Mouse (Mus musculus) cerebellum, adult 2 months (tissue): ENCODE measurements around the gene Smyd3.
"Not testable (repeated sequence)": the region's sequence is repeated elsewhere in the genome, so short reads cannot be mapped to it uniquely, and the experiment has no call there.

Source experiments
- CTCF ChIP-seq: fragments of 200-500 bp; IDR thresholded peaks from 2 replicates; pipeline ENCODE4 v1.5.1; 2011; ENCODE audit warnings: low read depth, mild to moderate bottlenecking, control low read depth, low read length, moderate library complexity, borderline replicate concordance; ENCODE audit not compliant: insufficient read depth
- POLR2A ChIP-seq: fragments of 200-500 bp; IDR thresholded peaks from 2 replicates; pipeline ENCODE4 v1.6.1; 2011; ENCODE audit warnings: low read length, control low read depth, borderline replicate concordance; ENCODE audit not compliant: insufficient read depth

GRCm38 (mm10) chr1:179164219-179164618, 353.6 kb downstream of the Smyd3 start:
- not testable (repeated sequence) for TF ChIP-seq POLR2A, CTCF
